Mouse (Mus musculus) kidney, adult 2 months (tissue): Measurements from ENCODE around the gene Gm9046. TPM values are rescaled to one million over a fixed set of nuclear protein-coding genes. Genes with fewer than 3 reads are reported as not detected.
"Not testable (repeated sequence)": the region's sequence is repeated elsewhere in the genome, so short reads cannot be mapped to it uniquely, and the experiment has no call there.

Source experiments
- DNase-seq: peaks from one replicate; pipeline ENCODE4 v3.0.0; 2021
- H3K27ac ChIP-seq: fragments of 200-500 bp; 2 replicates; pipeline ENCODE4 v1.5.1; 2012; ENCODE audit warnings: low read depth, low read length, control low read depth, inconsistent platforms; ENCODE audit not compliant: insufficient read depth
- H3K27me3 ChIP-seq: fragments of 200-500 bp; replicated peaks from 2 replicates; pipeline ENCODE4 v1.6.1; 2012; ENCODE audit warnings: mild to moderate bottlenecking, moderate library complexity, low read length, inconsistent platforms; ENCODE audit not compliant: control insufficient read depth, insufficient read depth
- H3K36me3 ChIP-seq: fragments of 200-500 bp; 2 replicates; pipeline ENCODE4 v1.6.1; 2012; ENCODE audit warnings: mild to moderate bottlenecking, moderate library complexity, low read length, inconsistent platforms; ENCODE audit not compliant: control insufficient read depth, insufficient read depth
- H3K4me1 ChIP-seq: fragments of 200-500 bp; 2 replicates; pipeline ENCODE4 v1.6.1; 2011; ENCODE audit warnings: low read length; ENCODE audit not compliant: control insufficient read depth, insufficient read depth
- H3K4me3 ChIP-seq: fragments of 200-500 bp; 2 replicates; pipeline ENCODE4 v1.5.1; 2011; ENCODE audit warnings: mild to moderate bottlenecking, low read depth, low read length, control low read depth; ENCODE audit not compliant: insufficient read depth
- CTCF ChIP-seq: fragments of 200-500 bp; conservative IDR thresholded peaks from 2 replicates; pipeline ENCODE4 v1.5.1; 2011; ENCODE audit warnings: low read depth, mild to moderate bottlenecking, control low read depth, low read length, moderate library complexity, mixed read lengths; ENCODE audit not compliant: insufficient read depth, insufficient read length
- POLR2A ChIP-seq: fragments of 200-500 bp; IDR thresholded peaks from one replicate; pipeline ENCODE4 v1.6.1; 2011; ENCODE audit warnings: low read depth, low read length, control low read depth
- WGBS: fragments of 180-500 bp; shearing (Covaris S2); methylation state at CpG from one replicate; pipeline ENCODE4 v1.1.7; 2018; 5-methylcytosine and 5-hydroxymethylcytosine counted together
- polyA plus RNA-seq: library from polyadenylated mRNA; depleted of rRNA; stranded (reverse); fragments of >200 nt; gene quantifications from 2 replicates; pipeline ENCODE4 v1.2.3, GENCODE M21; 2012; rRNA removed

The Gm9046 gene
- not detected in 2 replicates for polyA plus RNA-seq

DNA sequence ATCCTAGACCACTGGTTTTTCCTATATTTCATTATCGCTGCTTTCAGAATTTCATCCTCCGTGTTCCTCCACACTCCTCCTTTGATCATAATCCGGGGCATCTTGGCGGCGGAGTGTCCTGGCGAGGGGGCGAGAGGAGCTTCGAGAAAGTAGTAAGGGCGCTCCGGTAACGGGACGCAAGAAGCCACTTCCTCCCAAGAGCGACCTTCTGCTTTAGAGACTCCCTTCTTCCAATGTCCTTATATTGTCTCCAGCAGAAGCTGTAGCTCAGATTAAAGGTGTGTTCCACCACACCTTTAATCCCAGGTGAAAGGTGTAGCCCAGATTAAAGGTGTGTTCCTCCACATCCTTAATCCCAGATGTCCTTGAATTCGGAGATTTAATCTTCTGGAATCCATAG lies at the start of gene Gm9046:
TSS of gene Gm9046 (minus strand) at position 101 of the 400 bp plus-strand sequence.
- H3K36me3 ChIP-seq, H3K4me1 ChIP-seq, H3K27me3 ChIP-seq, H3K27ac ChIP-seq, H3K4me3 ChIP-seq, DNase-seq: not testable (repeated sequence)
- no CpG with 5 or more reads among the region's 14 CpGs for WGBS

DNA sequence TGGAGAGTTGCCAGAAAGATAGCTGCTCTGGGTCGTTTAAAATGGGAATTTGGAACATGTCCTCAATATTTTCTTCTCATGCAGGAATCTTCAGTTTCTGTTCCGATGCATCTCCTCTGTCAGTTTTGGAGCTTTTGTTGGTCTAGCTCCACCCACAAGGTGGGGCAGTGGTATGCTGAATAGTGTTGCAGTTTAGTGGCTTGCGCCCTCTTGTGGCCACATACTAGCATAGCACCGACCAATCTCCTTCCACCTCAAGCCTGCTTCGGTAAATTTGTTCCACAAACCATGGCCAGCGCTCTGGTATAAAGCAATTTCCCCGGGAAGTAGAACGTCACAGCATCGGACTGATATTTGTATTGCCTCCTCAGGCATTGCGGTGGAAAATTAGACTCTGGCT lies 27.4 kb upstream of the Gm9046 start:
- H3K27me3 ChIP-seq: no peaks in the 10 kb centered on the region
- H3K4me1 ChIP-seq: no peaks in the 10 kb centered on the region
- no peaks in the 10 kb centered on the region for H3K36me3 ChIP-seq
- TF ChIP-seq POLR2A (no peak), CTCF (peak; percentile 97)
- peak; percentile 77 for DNase-seq
- no peak overlapping the region for H3K27ac ChIP-seq
- WGBS: 2% methylated on average over 10 of the region's 10 CpGs
- H3K4me3 ChIP-seq: no peak overlapping the region

- no peak for TF ChIP-seq CTCF
- TF ChIP-seq POLR2A: no peak
- no peak overlapping the region for H3K4me3 ChIP-seq
- whole genome bisulfite sequencing: 92% methylated on average over 9 of the region's 9 CpGs
- DNase-seq: no peak
- H3K27me3 ChIP-seq: no peaks in the 10 kb centered on the region
- no peak overlapping the region for H3K27ac ChIP-seq
- H3K36me3 ChIP-seq: no peaks in the 10 kb centered on the region
- H3K4me1 ChIP-seq: no peaks in the 10 kb centered on the region
Observed at GRCm38 (mm10) chr10:118369518-118369917, 26.5 kb upstream of the Gm9046 start.

DNA sequence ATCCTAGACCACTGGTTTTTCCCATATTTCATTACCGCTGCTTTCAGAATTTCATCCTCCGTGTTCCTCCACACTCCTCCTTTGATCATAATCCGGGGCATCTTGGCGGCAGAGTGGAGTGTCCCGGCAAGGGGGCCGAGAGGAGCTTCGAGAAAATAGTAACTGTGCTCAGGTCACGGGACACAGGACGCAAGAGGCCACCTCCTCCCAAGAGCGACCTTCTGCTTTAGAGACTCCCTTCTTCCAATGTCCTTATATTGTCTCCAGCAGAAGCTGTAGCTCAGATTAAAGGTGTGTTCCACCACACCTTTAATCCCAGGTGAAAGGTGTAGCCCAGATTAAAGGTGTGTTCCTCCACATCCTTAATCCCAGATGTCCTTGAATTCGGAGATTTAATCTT lies 10.9 kb upstream of the Gm9046 start, which contains the start of gene Gm9049:
TSS of gene Gm9049 (minus strand) at position 101 of the 400 bp plus-strand sequence.
- not testable (repeated sequence) for H3K4me1 ChIP-seq, H3K27me3 ChIP-seq, H3K36me3 ChIP-seq, H3K4me3 ChIP-seq, DNase-seq, H3K27ac ChIP-seq
- 100% methylated on average over 1 of the region's 11 CpGs for WGBS

- no CpG with 5 or more reads among the region's 14 CpGs for WGBS
Observed at GRCm38 (mm10) chr10:118348579-118348978, 5.5 kb upstream of the Gm9046 start, which contains the start of gene Gm9048. Gene Gm9048, minus strand, starts transcription at chr10:118348679.

DNA sequence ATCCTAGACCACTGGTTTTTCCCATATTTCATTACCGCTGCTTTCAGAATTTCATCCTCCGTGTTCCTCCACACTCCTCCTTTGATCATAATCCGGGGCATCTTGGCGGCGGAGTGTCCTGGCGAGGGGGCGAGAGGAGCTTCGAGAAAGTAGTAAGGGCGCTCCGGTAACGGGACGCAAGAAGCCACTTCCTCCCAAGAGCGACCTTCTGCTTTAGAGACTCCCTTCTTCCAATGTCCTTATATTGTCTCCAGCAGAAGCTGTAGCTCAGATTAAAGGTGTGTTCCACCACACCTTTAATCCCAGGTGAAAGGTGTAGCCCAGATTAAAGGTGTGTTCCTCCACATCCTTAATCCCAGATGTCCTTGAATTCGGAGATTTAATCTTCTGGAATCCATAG lies 5.3 kb downstream of the Gm9046 start, which contains the start of gene Gm9045:
TSS of gene Gm9045 (minus strand) at position 101 of the 400 bp plus-strand sequence.
- H3K27me3 ChIP-seq, H3K36me3 ChIP-seq, H3K4me3 ChIP-seq, DNase-seq, H3K4me1 ChIP-seq, H3K27ac ChIP-seq: not testable (repeated sequence)
- WGBS: no CpG with 5 or more reads among the region's 14 CpGs

More at GRCm38 (mm10) chr10:118348579-118348978, 5.5 kb upstream of the Gm9046 start, which contains the start of gene Gm9048:
- not testable (repeated sequence) for H3K4me1 ChIP-seq, H3K27ac ChIP-seq, H3K27me3 ChIP-seq, H3K4me3 ChIP-seq, DNase-seq, H3K36me3 ChIP-seq

- WGBS: no CpG with 5 or more reads among the region's 14 CpGs
- H3K4me3 ChIP-seq, H3K27me3 ChIP-seq, H3K4me1 ChIP-seq, H3K36me3 ChIP-seq, H3K27ac ChIP-seq, DNase-seq: not testable (repeated sequence)
Observed at GRCm38 (mm10) chr10:118332308-118332707, 10.7 kb downstream of the Gm9046 start, which contains the start of gene Gm9044. Gene Gm9044, minus strand, starts transcription at chr10:118332408.

DNA sequence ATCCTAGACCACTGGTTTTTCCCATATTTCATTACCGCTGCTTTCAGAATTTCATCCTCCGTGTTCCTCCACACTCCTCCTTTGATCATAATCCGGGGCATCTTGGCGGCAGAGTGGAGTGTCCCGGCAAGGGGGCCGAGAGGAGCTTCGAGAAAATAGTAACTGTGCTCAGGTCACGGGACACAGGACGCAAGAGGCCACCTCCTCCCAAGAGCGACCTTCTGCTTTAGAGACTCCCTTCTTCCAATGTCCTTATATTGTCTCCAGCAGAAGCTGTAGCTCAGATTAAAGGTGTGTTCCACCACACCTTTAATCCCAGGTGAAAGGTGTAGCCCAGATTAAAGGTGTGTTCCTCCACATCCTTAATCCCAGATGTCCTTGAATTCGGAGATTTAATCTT lies 16.2 kb downstream of the Gm9046 start, which contains the start of gene Gm9040:
TSS of gene Gm9040 (minus strand) at position 101 of the 400 bp plus-strand sequence.
- H3K4me3 ChIP-seq, H3K36me3 ChIP-seq, H3K4me1 ChIP-seq, H3K27ac ChIP-seq, DNase-seq, H3K27me3 ChIP-seq: not testable (repeated sequence)
- no CpG with 5 or more reads among the region's 11 CpGs for WGBS
